Mouse (Mus musculus): ENCODE measurements at regions not wholly inside any gene's neighbourhood (a gene's known extent, or its start where the extent isn't known, plus 50 kb on each side); places are given as distances from the start of the nearest gene placed in this dataset.

DNA sequence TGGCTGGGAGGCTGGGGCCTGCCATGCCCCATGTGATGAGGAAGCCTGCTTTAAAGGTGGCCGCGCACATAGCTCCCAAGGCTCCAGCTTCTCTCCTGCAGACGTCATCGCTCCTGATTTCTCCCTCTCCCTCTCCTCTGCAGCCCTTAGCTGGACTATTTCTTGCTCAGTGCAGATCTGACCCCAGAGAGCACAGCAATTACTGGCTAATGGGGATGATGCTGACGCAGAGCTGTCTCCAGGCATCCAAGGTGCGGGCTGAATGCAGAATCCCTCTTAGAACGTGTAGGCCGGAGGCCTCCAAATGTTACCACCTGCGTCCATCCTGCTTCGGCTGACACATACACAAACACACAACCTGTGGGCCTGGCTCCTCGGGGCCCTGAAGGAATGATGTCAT, 63.5 kb upstream of the Trp53i11 start:
- H3K27ac ChIP-seq (replicated peaks; ENCODE audit: low read depth, low read length) = no peak overlapping the region
- ATAC-seq (ENCODE audit: low read depth) (0 out of 2 replicates have a peak, but pooled peaks have one; percentile 23), DNase-seq (ENCODE audit: low spot score) (no peak)
- no peaks in the 10 kb centered on the region for H3K36me3 ChIP-seq (ENCODE audit: control insufficient read depth, insufficient read depth, low read length)
- H3K4me2 ChIP-seq (ENCODE audit: low read depth, low read length) = no peak overlapping the region
- no peak overlapping the region for H3K4me3 ChIP-seq (ENCODE audit: low read depth, low read length)
- H3K9ac ChIP-seq (ENCODE audit: low read depth, low read length) = no peak overlapping the region
- H3K4me1 ChIP-seq (ENCODE audit: control insufficient read depth, insufficient read depth, low read length) = 0 out of 2 replicates have a peak, but pooled peaks cover 2% of the 10 kb centered on the region
- H3K27me3 ChIP-seq (replicated peaks; ENCODE audit: control insufficient read depth, insufficient read depth, low read length) = no peaks in the 10 kb centered on the region
- H3K9me3 ChIP-seq (ENCODE audit: control insufficient read depth, low read length) = no peaks in the 10 kb centered on the region
- WGBS = 64% methylated on average over 11 of the region's 11 CpGs

DNA sequence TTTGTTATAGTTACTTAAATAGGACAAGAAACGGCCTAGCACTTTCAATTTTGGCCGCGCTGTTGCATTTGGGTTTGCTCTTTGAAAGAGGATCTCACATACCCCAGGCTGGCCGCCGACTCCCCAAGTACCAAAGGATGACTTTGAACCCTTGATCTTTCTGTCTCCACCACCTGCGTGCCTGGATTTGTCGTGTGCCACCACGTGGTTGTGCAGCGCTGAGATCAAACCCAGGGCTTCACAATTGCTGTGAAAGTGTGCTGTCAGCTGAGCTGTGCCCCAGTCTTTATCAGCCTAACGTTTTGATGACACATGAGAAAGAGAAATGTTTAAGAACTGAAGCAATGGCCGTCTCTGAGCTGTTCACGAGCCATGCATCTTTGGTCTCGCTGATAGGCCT, 67.0 kb upstream of the Trp53i11 start:
- WGBS = 80% methylated on average over 13 of the region's 13 CpGs
- no peak for DNase-seq (ENCODE audit: low spot score)

DNA sequence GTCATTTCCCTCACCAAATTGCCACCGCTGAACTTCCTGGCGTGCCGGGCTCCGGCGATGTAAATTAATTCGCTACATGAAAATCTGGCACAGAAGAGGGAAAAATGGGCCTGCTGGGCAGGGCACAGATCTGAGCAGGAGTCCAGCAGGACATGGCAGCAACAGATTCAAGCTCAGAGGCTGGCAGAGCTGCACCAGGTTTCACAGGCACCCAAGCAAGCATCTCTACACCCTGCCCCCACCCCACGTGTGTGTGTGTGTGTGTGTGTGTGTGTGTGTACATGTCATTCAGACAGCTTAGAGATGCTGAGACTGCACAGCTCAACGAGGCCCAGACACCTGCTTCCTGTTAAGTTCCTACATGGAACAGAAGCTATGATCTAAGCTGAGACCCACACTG, 68.3 kb upstream of the Trp53i11 start:
- ATAC-seq (ENCODE audit: low read depth) (no peak), DNase-seq (ENCODE audit: low spot score) (no peak)
- no peak overlapping the region for H3K9ac ChIP-seq (ENCODE audit: low read depth, low read length)
- H3K36me3 ChIP-seq (ENCODE audit: control insufficient read depth, insufficient read depth, low read length) = no peaks in the 10 kb centered on the region
- WGBS = 66% methylated on average over 8 of the region's 8 CpGs
- no peak overlapping the region for H3K4me3 ChIP-seq (ENCODE audit: low read depth, low read length)
- H3K4me2 ChIP-seq (ENCODE audit: low read depth, low read length) = no peak overlapping the region
- 0 out of 2 replicates have a peak, but pooled peaks cover 2% of the 10 kb centered on the region for H3K4me1 ChIP-seq (ENCODE audit: control insufficient read depth, insufficient read depth, low read length)
- no peaks in the 10 kb centered on the region for H3K27me3 ChIP-seq (replicated peaks; ENCODE audit: control insufficient read depth, insufficient read depth, low read length)
- H3K9me3 ChIP-seq (ENCODE audit: control insufficient read depth, low read length) = no peaks in the 10 kb centered on the region
- no peak overlapping the region for H3K27ac ChIP-seq (replicated peaks; ENCODE audit: low read depth, low read length)

More for the DNA sequence above, 67.0 kb upstream of the Trp53i11 start:
- H3K36me3 ChIP-seq (ENCODE audit: control insufficient read depth, insufficient read depth, low read length) = no peaks in the 10 kb centered on the region
- no peak for ATAC-seq (ENCODE audit: low read depth)
- H3K4me3 ChIP-seq (ENCODE audit: low read depth, low read length) = no peak overlapping the region
- no peak overlapping the region for H3K9ac ChIP-seq (ENCODE audit: low read depth, low read length)
- no peak overlapping the region for H3K27ac ChIP-seq (replicated peaks; ENCODE audit: low read depth, low read length)
- H3K4me2 ChIP-seq (ENCODE audit: low read depth, low read length) = no peak overlapping the region
- H3K27me3 ChIP-seq (replicated peaks; ENCODE audit: control insufficient read depth, insufficient read depth, low read length) = no peaks in the 10 kb centered on the region
- H3K4me1 ChIP-seq (ENCODE audit: control insufficient read depth, insufficient read depth, low read length) = 0 out of 2 replicates have a peak, but pooled peaks cover 2% of the 10 kb centered on the region
- H3K9me3 ChIP-seq (ENCODE audit: control insufficient read depth, low read length) = no peaks in the 10 kb centered on the region

DNA sequence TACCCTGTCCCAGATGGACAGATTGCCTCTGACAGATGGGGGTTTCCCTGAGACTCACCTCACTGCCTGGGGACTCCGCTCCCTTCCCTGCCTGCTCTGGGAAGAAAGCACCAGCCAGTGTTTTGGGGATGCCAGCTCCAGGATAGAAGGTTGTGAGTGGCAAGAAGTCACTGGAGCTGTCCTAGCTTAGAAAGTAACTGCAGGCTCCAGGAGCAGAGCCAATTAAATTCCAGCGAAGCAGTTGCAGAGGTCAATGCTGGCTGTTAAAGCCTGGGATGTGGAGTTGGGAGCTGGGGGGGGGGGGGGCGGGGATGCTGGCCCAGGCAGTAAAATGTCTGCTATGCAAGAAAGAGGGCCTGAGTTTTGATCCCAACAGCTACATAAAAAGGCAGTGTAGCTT, 69.3 kb upstream of the Prdm11 start:
- H3K27me3 ChIP-seq (replicated peaks; ENCODE audit: control insufficient read depth, insufficient read depth, low read length) = no peaks in the 10 kb centered on the region
- H3K4me2 ChIP-seq (ENCODE audit: low read depth, low read length) = no peak overlapping the region
- H3K27ac ChIP-seq (replicated peaks; ENCODE audit: low read depth, low read length) = no peak overlapping the region
- no peaks in the 10 kb centered on the region for H3K36me3 ChIP-seq (ENCODE audit: control insufficient read depth, insufficient read depth, low read length)
- H3K9ac ChIP-seq (ENCODE audit: low read depth, low read length) = no peak overlapping the region
- DNase-seq (ENCODE audit: low spot score) = no peak
- no peak for ATAC-seq (ENCODE audit: low read depth)
- no peaks in the 10 kb centered on the region for H3K9me3 ChIP-seq (ENCODE audit: control insufficient read depth, low read length)
- 51% methylated on average over 3 of the region's 3 CpGs for WGBS
- no peaks in the 10 kb centered on the region for H3K4me1 ChIP-seq (ENCODE audit: control insufficient read depth, insufficient read depth, low read length)
- H3K4me3 ChIP-seq (ENCODE audit: low read depth, low read length) = no peak overlapping the region

DNA sequence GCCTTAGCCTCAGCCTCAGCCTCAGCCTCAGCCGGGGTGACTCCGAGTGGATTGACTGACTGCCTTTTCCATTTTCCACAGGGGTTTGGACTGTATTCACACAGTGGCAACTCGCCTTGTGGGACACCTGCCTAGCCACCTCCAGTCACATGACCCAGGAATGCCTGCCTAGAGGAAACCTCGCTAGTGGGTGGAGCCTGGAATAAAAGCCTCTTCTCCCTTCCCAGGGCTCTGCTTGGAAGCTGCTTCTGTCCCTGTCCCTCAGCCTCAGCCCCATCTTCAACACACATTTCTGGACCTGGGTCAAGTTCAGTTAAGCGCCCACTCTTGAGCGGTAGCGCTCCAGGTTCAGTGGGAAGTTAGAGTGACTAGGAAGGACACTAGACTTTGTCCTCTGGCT, 68.0 kb upstream of the Prdm11 start:
- DNase-seq (ENCODE audit: low spot score) (no peak), ATAC-seq (ENCODE audit: low read depth) (no peak)
- no peaks in the 10 kb centered on the region for H3K9me3 ChIP-seq (ENCODE audit: control insufficient read depth, low read length)
- H3K27me3 ChIP-seq (replicated peaks; ENCODE audit: control insufficient read depth, insufficient read depth, low read length) = no peaks in the 10 kb centered on the region
- no peak overlapping the region for H3K4me3 ChIP-seq (ENCODE audit: low read depth, low read length)
- no peaks in the 10 kb centered on the region for H3K4me1 ChIP-seq (ENCODE audit: control insufficient read depth, insufficient read depth, low read length)
- H3K27ac ChIP-seq (replicated peaks; ENCODE audit: low read depth, low read length) = no peak overlapping the region
- 71% methylated on average over 7 of the region's 7 CpGs for WGBS
- no peak overlapping the region for H3K9ac ChIP-seq (ENCODE audit: low read depth, low read length)
- no peaks in the 10 kb centered on the region for H3K36me3 ChIP-seq (ENCODE audit: control insufficient read depth, insufficient read depth, low read length)
- no peak overlapping the region for H3K4me2 ChIP-seq (ENCODE audit: low read depth, low read length)

- Histone ChIP-seq H3K36me3 (ENCODE audit: control insufficient read depth, insufficient read depth, low read length) (no peaks in the 10 kb centered on the region), H3K9ac (ENCODE audit: low read depth, low read length) (no peak overlapping the region), H3K27ac (replicated peaks; ENCODE audit: low read depth, low read length) (no peak overlapping the region), H3K9me3 (ENCODE audit: control insufficient read depth, low read length) (no peaks in the 10 kb centered on the region), H3K27me3 (replicated peaks; ENCODE audit: control insufficient read depth, insufficient read depth, low read length) (no peaks in the 10 kb centered on the region), H3K4me3 (ENCODE audit: low read depth, low read length) (no peak overlapping the region), H3K4me1 (ENCODE audit: control insufficient read depth, insufficient read depth, low read length) (no peaks in the 10 kb centered on the region), H3K4me2 (ENCODE audit: low read depth, low read length) (no peak overlapping the region)
- no peak for DNase-seq (ENCODE audit: low spot score)
- ATAC-seq (ENCODE audit: low read depth) = no peak
- WGBS = 34% methylated on average over 7 of the region's 7 CpGs
These were observed 66.4 kb upstream of the Prdm11 start for GRCm38 (mm10) chr2:93112320-93112719.

DNA sequence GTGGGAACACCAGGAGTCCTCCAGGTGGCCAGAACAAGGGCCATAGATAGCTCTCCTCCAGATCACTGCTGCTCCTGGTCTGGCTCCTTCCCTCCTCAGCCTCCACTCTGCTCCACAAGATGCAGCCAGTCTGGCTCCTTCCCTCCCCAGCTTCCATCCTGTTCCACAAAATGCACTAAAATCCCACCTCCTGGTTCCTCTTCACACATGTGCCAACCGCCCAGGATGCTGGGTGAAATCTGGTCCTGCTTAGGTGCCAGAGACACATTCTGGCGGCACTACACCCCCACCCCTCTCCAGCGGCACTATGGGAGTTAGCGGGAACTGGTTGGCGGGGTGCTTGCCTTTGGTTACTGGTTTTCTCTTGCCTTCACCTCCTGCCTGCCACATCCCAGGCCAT, 64.9 kb upstream of the Prdm11 start:
- 78% methylated on average over 5 of the region's 5 CpGs for WGBS
- ATAC-seq (ENCODE audit: low read depth) (no peak), DNase-seq (ENCODE audit: low spot score) (no peak)
- H3K4me2 ChIP-seq (ENCODE audit: low read depth, low read length) = no peak overlapping the region
- H3K27ac ChIP-seq (replicated peaks; ENCODE audit: low read depth, low read length) = no peak overlapping the region
- no peak overlapping the region for H3K4me3 ChIP-seq (ENCODE audit: low read depth, low read length)
- H3K27me3 ChIP-seq (replicated peaks; ENCODE audit: control insufficient read depth, insufficient read depth, low read length) = no peaks in the 10 kb centered on the region
- H3K4me1 ChIP-seq (ENCODE audit: control insufficient read depth, insufficient read depth, low read length) = no peaks in the 10 kb centered on the region
- no peak overlapping the region for H3K9ac ChIP-seq (ENCODE audit: low read depth, low read length)
- no peaks in the 10 kb centered on the region for H3K36me3 ChIP-seq (ENCODE audit: control insufficient read depth, insufficient read depth, low read length)
- no peaks in the 10 kb centered on the region for H3K9me3 ChIP-seq (ENCODE audit: control insufficient read depth, low read length)

GRCm38 (mm10) chr2:93106581-93106980, 60.6 kb upstream of the Prdm11 start:
- Histone ChIP-seq H3K27ac (replicated peaks; ENCODE audit: low read depth, low read length) (no peak overlapping the region), H3K9me3 (ENCODE audit: control insufficient read depth, low read length) (no peaks in the 10 kb centered on the region), H3K27me3 (replicated peaks; ENCODE audit: control insufficient read depth, insufficient read depth, low read length) (no peaks in the 10 kb centered on the region), H3K4me1 (ENCODE audit: control insufficient read depth, insufficient read depth, low read length) (no peaks in the 10 kb centered on the region), H3K36me3 (ENCODE audit: control insufficient read depth, insufficient read depth, low read length) (no peaks in the 10 kb centered on the region), H3K4me2 (ENCODE audit: low read depth, low read length) (no peak overlapping the region), H3K4me3 (ENCODE audit: low read depth, low read length) (no peak overlapping the region), H3K9ac (ENCODE audit: low read depth, low read length) (no peak overlapping the region)
- WGBS = 67% methylated on average over 6 of the region's 6 CpGs
- DNase-seq (ENCODE audit: low spot score) = no peak
- no peak for ATAC-seq (ENCODE audit: low read depth)

GRCm38 (mm10) chr2:93101991-93102390, 56.0 kb upstream of the Prdm11 start:
- H3K27me3 ChIP-seq (replicated peaks; ENCODE audit: control insufficient read depth, insufficient read depth, low read length) = no peaks in the 10 kb centered on the region
- H3K4me2 ChIP-seq (ENCODE audit: low read depth, low read length) = no peak overlapping the region
- H3K36me3 ChIP-seq (ENCODE audit: control insufficient read depth, insufficient read depth, low read length) = no peaks in the 10 kb centered on the region
- H3K4me3 ChIP-seq (ENCODE audit: low read depth, low read length) = no peak overlapping the region
- no peaks in the 10 kb centered on the region for H3K4me1 ChIP-seq (ENCODE audit: control insufficient read depth, insufficient read depth, low read length)
- WGBS = 77% methylated on average over 8 of the region's 8 CpGs
- H3K27ac ChIP-seq (replicated peaks; ENCODE audit: low read depth, low read length) = no peak overlapping the region
- ATAC-seq (ENCODE audit: low read depth) (no peak), DNase-seq (ENCODE audit: low spot score) (no peak)
- H3K9me3 ChIP-seq (ENCODE audit: control insufficient read depth, low read length) = no peaks in the 10 kb centered on the region
- no peak overlapping the region for H3K9ac ChIP-seq (ENCODE audit: low read depth, low read length)
